Mouse (Mus musculus) liver, embryonic 13.5 days (tissue): ENCODE data around the gene Dmbx1. TPM values are rescaled to one million over a fixed set of nuclear protein-coding genes. Genes with fewer than 3 reads are reported as not detected.

ENCODE experiments used
- ATAC-seq: fragments of 200-750 bp; cut with Nextera tagmentation; 2 replicates; pipeline ENCODE4 v1.8.0; 2017; ENCODE audit warnings: low read depth, mild to moderate bottlenecking, moderate number of reproducible peaks, moderate library complexity
- DNase-seq: peaks from one replicate; pipeline ENCODE4 v3.0.0; 2022
- H3K27ac ChIP-seq: fragments of 300-500 bp; sonication (generic); 2 replicates; pipeline ENCODE4 v1.5.1; 2015; ENCODE audit warnings: moderate library complexity, mild to moderate bottlenecking, inconsistent platforms
- H3K27me3 ChIP-seq: fragments of 300-500 bp; sonication (generic); 2 replicates; pipeline ENCODE4 v1.6.1; 2015; ENCODE audit warnings: mild to moderate bottlenecking, inconsistent platforms
- H3K36me3 ChIP-seq: fragments of 300-500 bp; sonication (generic); 2 replicates; pipeline ENCODE4 v1.6.1; 2015; ENCODE audit warnings: mild to moderate bottlenecking, inconsistent platforms
- H3K4me1 ChIP-seq: fragments of 300-500 bp; sonication (generic); replicated peaks from 2 replicates; pipeline ENCODE4 v1.6.1; 2015; ENCODE audit warnings: inconsistent platforms
- H3K4me2 ChIP-seq: fragments of 300-500 bp; sonication (generic); 2 replicates; pipeline ENCODE4 v1.6.1; 2015; ENCODE audit warnings: inconsistent platforms, mild to moderate bottlenecking, moderate library complexity
- H3K4me3 ChIP-seq: fragments of 300-500 bp; sonication (generic); replicated peaks from 2 replicates; pipeline ENCODE4 v1.5.1; 2015; ENCODE audit warnings: mild to moderate bottlenecking, inconsistent platforms
- H3K9ac ChIP-seq: fragments of 300-500 bp; sonication (generic); 2 replicates; pipeline ENCODE4 v1.6.1; 2015; ENCODE audit warnings: mild to moderate bottlenecking, inconsistent platforms
- H3K9me3 ChIP-seq: fragments of 300-500 bp; sonication (generic); replicated peaks from 2 replicates; pipeline ENCODE4 v1.6.1; 2016; ENCODE audit warnings: inconsistent platforms
- WGBS: fragments of 180-500 bp; shearing (Covaris S2); methylation state at CpG from one replicate; pipeline ENCODE4 v1.1.7; 2015; ENCODE audit not compliant: insufficient replicate concordance; 5-methylcytosine and 5-hydroxymethylcytosine counted together
- polyA plus RNA-seq: library from polyadenylated mRNA; unstranded; fragments of >200 nt; fragmentation: Nextera tagmentation; extraction: Ambion mirVana; gene quantifications from 2 replicates; pipeline ENCODE4 v1.2.1, GENCODE M21; 2015

Dmbx1 gene
- polyA plus RNA-seq, 1 experiment from 2014 or later: not detected

DNA sequence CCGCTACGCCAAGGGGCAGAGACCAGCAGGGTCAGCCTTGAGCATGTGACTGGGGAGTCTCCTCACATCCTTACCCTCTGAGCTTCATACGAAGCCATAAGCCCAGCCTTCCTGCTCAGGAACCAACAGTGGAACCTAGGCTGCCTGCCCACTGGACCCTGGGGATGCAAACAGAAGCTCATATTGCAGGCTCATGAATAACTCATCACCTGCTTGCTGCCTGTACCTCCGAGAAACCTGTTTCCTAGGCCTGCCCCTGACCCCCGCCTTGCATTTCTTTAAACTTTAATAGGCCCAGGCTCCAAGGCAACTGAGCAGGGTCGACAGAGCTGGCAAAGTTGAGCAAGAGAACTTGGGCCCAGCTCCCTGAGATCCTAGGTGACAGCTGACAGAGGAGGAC is 55.7 kb downstream of the Dmbx1 start, which contains the start of gene Kncn:
Gene Kncn (plus strand): TSS at position 379 of the 400 bp plus-strand sequence.
- Histone ChIP-seq H3K9ac (no peak within 1 kb of the TSS), H3K27me3 (peaks cover 18% of the 10 kb centered on the region), H3K36me3 (no peaks in the 10 kb centered on the region; the same call in 1 of the 2 replicates), H3K4me3 (no peak within 1 kb of the TSS), H3K4me1 (no peaks in the 10 kb centered on the region), H3K9me3 (no peaks in the 10 kb centered on the region), H3K27ac (no peak within 1 kb of the TSS), H3K4me2 (no peak within 1 kb of the TSS)
- ATAC-seq (no peak), DNase-seq (no peak)
- 58% methylated on average over 6 of the region's 6 CpGs for whole genome bisulfite sequencing

DNA sequence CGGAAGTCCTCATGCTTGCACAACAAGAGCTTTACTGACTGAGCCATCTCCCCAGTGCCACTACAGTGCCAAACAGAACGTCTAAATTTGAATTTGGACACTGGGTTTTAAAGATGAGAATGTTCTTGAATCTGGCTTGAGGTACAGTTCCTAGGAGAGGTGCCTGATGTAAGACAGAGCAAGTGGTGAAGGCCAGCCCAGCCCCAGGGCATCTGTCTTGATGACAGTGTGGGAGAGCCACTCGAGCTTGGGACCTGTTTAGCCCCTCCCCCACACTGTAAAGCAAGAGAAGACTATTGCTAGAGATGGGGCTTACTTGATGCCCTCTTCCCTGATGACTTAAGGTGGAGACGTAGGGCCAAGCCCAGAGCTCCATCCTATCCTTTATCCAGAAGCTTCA is 57.5 kb downstream of the Dmbx1 start:
- H3K4me3 ChIP-seq: no peak overlapping the region
- H3K4me1 ChIP-seq: 0 out of 2 replicates have a peak, but pooled peaks cover 5% of the 10 kb centered on the region
- H3K4me2 ChIP-seq: no peak overlapping the region
- H3K36me3 ChIP-seq: peaks cover 13% of the 10 kb centered on the region
- 44% methylated on average over 4 of the region's 4 CpGs for WGBS
- H3K27ac ChIP-seq: no peak overlapping the region
- DNase-seq: no peak
- 0 out of 2 replicates have a peak, but pooled peaks cover 4% of the 10 kb centered on the region for H3K27me3 ChIP-seq
- H3K9me3 ChIP-seq: no peaks in the 10 kb centered on the region
- no peak overlapping the region for H3K9ac ChIP-seq
- ATAC-seq: no peak

DNA sequence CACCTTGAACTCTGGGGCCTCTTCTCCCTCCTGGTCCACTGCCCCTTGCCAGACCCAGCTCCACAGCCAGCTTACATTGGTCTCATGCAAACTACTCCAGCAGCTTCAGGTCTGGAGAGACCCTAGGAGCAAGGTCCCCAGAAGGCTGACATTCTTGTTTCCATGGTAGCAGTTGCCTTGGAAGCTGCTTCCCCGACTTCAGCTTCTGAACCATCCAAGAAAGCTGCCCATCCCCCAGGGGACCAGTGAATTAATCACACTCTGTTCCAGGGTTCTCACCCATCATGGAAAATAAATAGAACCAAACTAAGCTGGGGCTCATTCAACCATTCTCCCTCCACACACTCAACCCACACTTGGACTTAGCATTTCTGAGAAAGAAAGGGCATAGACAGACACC is 58.5 kb downstream of the Dmbx1 start:
- WGBS: 44% methylated on average over 1 of the region's 1 CpGs
- Histone ChIP-seq H3K4me3 (no peak overlapping the region), H3K27ac (no peak overlapping the region), H3K9me3 (no peaks in the 10 kb centered on the region), H3K4me2 (no peak overlapping the region), H3K27me3 (0 out of 2 replicates have a peak, but pooled peaks cover 4% of the 10 kb centered on the region), H3K4me1 (0 out of 2 replicates have a peak, but pooled peaks cover 5% of the 10 kb centered on the region), H3K9ac (no peak overlapping the region), H3K36me3 (peaks cover 23% of the 10 kb centered on the region)
- DNase-seq (no peak), ATAC-seq (no peak)

DNA sequence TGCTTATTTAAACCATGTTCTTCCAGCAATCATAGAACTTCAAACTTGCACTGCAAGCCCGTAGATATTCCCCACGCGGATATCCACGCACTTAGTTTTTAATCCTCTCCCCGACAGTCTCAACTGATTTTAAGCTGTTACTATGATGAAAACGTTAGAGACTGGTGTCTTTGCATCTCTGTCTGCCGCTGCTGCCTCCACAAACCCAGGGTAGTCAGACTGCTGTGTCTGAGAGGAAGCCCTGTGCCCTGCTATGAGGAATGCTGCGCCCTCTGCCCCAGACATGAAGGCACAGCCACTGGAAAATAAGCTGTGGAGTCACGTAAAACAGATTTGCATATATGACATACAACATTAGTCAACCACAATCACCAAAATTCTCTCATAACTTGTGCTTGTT is 60.9 kb downstream of the Dmbx1 start:
- Histone ChIP-seq H3K4me3 (no peak overlapping the region), H3K4me1 (0 out of 2 replicates have a peak, but pooled peaks cover 5% of the 10 kb centered on the region), H3K9ac (no peak overlapping the region), H3K4me2 (no peak overlapping the region), H3K27me3 (no peaks in the 10 kb centered on the region), H3K9me3 (no peaks in the 10 kb centered on the region), H3K36me3 (peaks cover 47% of the 10 kb centered on the region), H3K27ac (no peak overlapping the region)
- DNase-seq (no peak), ATAC-seq (no peak)
- WGBS: 71% methylated on average over 9 of the region's 9 CpGs

DNA sequence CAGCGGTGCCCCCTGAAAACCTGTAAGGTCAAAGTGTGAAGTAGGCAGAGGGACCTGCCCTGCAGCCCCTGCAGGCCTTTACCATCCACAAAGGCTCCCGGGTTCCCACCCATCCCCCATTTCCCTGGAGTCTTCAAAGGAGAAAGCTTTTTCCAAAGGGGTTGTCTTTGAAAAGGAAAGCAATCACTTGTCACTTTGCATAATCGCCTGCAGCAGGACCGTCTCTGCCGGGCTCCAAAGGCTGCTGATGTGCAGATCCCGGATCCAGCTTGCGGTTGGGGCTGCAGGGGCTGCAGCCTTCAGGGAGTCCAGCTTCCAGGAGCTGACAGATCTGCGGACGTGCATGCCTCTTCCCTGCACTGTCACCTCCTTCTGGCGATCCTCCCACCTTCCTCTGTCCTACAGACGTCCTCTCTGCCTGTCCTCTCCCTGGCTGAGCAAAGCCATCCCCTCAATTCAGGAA is 61.5 kb downstream of the Dmbx1 start:
- no peak for ATAC-seq
- DNase-seq: no peak
- Histone ChIP-seq H3K4me1 (0 out of 2 replicates have a peak, but pooled peaks cover 5% of the 10 kb centered on the region), H3K36me3 (peaks cover 53% of the 10 kb centered on the region), H3K27ac (no peak overlapping the region), H3K9ac (no peak overlapping the region), H3K4me2 (no peak overlapping the region), H3K27me3 (no peaks in the 10 kb centered on the region), H3K4me3 (no peak overlapping the region), H3K9me3 (no peaks in the 10 kb centered on the region)
- WGBS: 47% methylated on average over 11 of the region's 11 CpGs

DNA sequence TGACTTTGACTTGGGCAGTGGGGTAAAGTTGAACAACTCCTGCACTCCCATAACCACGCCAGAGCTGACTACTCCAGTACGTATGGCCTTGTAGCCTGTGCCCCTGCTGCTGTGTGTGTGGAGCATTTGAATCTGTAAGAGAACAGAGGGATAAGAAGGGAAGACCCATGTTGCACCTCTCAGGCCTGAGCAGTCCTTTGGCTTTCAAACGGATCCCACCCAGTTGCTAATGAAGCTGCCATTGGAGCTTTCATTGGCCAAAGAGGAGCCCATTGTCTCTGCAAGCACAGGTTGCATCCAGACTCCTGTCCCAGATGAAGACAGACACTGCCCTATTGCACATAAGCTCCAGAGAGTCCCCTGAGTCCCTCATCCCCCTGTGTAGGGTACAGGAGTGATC is 66.5 kb downstream of the Dmbx1 start:
- peaks cover 98% of the 10 kb centered on the region for H3K36me3 ChIP-seq
- no peak for ATAC-seq
- no peak for DNase-seq

DNA sequence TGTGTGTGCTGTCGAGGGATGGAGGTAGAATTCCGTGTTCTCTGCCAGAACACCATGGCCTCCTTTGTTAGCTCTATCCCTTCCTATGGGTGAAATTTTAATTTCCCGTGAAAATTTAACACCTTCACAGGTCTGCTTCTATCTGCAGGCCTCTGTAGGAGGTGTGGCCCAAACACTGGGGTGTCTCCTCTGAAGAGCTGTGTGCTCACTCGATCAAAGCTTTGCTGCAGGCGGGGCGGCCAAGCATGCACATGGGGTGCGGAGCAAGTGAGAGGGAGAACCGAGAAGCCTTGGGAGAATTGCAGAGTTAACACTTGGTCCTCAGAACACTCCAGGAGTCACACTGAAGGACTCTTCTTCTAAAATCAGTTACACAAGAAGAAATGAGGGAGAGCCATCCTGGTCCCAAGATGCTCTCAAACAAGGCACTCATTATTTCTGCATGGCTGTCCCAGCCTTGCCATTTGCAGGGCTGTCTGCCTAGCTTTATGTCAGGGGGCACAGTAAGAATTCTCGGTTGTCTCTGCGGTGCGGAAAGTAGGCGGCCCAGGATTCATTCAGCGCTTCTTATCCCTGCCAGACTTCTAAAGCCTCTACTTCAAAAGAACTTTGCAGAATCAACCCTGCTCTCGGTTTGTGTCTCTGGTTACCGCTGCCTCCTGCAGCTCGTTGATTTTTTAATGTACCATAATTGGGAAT is 70.1 kb downstream of the Dmbx1 start:
- no peaks in the 10 kb centered on the region for H3K4me1 ChIP-seq
- no peak for DNase-seq
- no peak overlapping the region for H3K4me2 ChIP-seq
- H3K36me3 ChIP-seq: peaks cover 94% of the 10 kb centered on the region
- no peak for ATAC-seq
- H3K9me3 ChIP-seq: no peaks in the 10 kb centered on the region
- H3K27ac ChIP-seq: no peak overlapping the region
- 81% methylated on average over 16 of the region's 16 CpGs for WGBS
- no peak overlapping the region for H3K9ac ChIP-seq
- no peaks in the 10 kb centered on the region for H3K27me3 ChIP-seq
- no peak overlapping the region for H3K4me3 ChIP-seq

More for the DNA sequence above, 66.5 kb downstream of the Dmbx1 start:
- WGBS: 83% methylated on average over 3 of the region's 3 CpGs
- Histone ChIP-seq H3K9me3 (no peaks in the 10 kb centered on the region), H3K27me3 (no peaks in the 10 kb centered on the region), H3K27ac (no peak overlapping the region), H3K4me2 (no peak overlapping the region), H3K4me1 (0 out of 2 replicates have a peak, but pooled peaks cover 3% of the 10 kb centered on the region), H3K4me3 (no peak overlapping the region), H3K9ac (no peak overlapping the region)

Other genes with a start within 250 kb of the Dmbx1 start
- 10.6 and 13.9 TPM in 2 replicates for gene Efcab14, start 202.2 kb downstream of the Dmbx1 start, polyA plus RNA-seq
- gene Tex38, start 158.9 kb downstream of the Dmbx1 start, polyA plus RNA-seq: not detected in 2 replicates
- gene Atpaf1, start 155.1 kb downstream of the Dmbx1 start, polyA plus RNA-seq: 19.5 and 20.7 TPM in 2 replicates
- 6.7 TPM in 2 replicates for gene Mob3c, start 111.8 kb downstream of the Dmbx1 start, polyA plus RNA-seq
- 32.1 and 40.2 TPM in 2 replicates for gene Mknk1, start 100.7 kb downstream of the Dmbx1 start, polyA plus RNA-seq
- gene Kncn, start 55.5 kb downstream of the Dmbx1 start, polyA plus RNA-seq: not detected in 2 replicates
- gene 6430628N08Rik, start 49.3 kb downstream of the Dmbx1 start, polyA plus RNA-seq: not detected in 2 replicates
- 4.9 and 5.1 TPM in 2 replicates for gene Faah, start 78.0 kb upstream of the Dmbx1 start, polyA plus RNA-seq
- gene Nsun4, start 114.0 kb upstream of the Dmbx1 start, polyA plus RNA-seq: 9.4 and 11.2 TPM in 2 replicates
- 366 and 368 TPM in 2 replicates for gene Uqcrh, start 135.1 kb upstream of the Dmbx1 start, polyA plus RNA-seq
- gene Lrrc41, start 135.3 kb upstream of the Dmbx1 start, polyA plus RNA-seq: 28.5 and 32.5 TPM in 2 replicates
- 33.8 and 39.0 TPM in 2 replicates for gene Rad54l, start 183.8 kb upstream of the Dmbx1 start, polyA plus RNA-seq
- gene Pomgnt1, start 183.9 kb upstream of the Dmbx1 start, polyA plus RNA-seq: 13.3 and 14.4 TPM in 2 replicates
- gene Lurap1, start 211.4 kb upstream of the Dmbx1 start, polyA plus RNA-seq: 0.23 and 0.25 TPM in 2 replicates
- gene Tspan1, start 227.7 kb upstream of the Dmbx1 start, polyA plus RNA-seq: 0.09 TPM in 1 of 2 replicates, not detected in the other
- not detected in 2 replicates for gene 1700042G07Rik, start 233.4 kb upstream of the Dmbx1 start, polyA plus RNA-seq
- gene Gm49337, start 233.5 kb upstream of the Dmbx1 start, polyA plus RNA-seq: not detected in 2 replicates